Mouse (Mus musculus) small intestine, adult 2 months (tissue): ENCODE results near the gene Hnrnpu. TPM values are rescaled to one million over a fixed set of nuclear protein-coding genes. Genes with fewer than 3 reads are reported as not detected.

Source experiments
- H3K27ac ChIP-seq: fragments of 200-500 bp; 2 replicates; pipeline ENCODE4 v1.5.1; 2012; ENCODE audit warnings: low read depth, low read length, control low read depth, inconsistent platforms; ENCODE audit not compliant: insufficient read depth
- H3K27me3 ChIP-seq: fragments of 200-500 bp; 2 replicates; pipeline ENCODE4 v1.6.1; 2012; ENCODE audit warnings: mild to moderate bottlenecking, moderate library complexity, low read length, inconsistent platforms; ENCODE audit not compliant: control insufficient read depth, insufficient read depth
- H3K36me3 ChIP-seq: fragments of 200-500 bp; 2 replicates; pipeline ENCODE4 v1.6.1; 2012; ENCODE audit warnings: mild to moderate bottlenecking, low read length, control low read depth, inconsistent platforms; ENCODE audit not compliant: control insufficient read depth, insufficient read depth
- H3K4me1 ChIP-seq: fragments of 200-500 bp; 2 replicates; pipeline ENCODE4 v1.6.1; 2012; ENCODE audit warnings: low read length, inconsistent platforms, mixed read lengths; ENCODE audit not compliant: control insufficient read depth, insufficient read depth, insufficient read length
- H3K4me3 ChIP-seq: fragments of 200-500 bp; 2 replicates; pipeline ENCODE4 v1.5.1; 2012; ENCODE audit warnings: low read depth, mild to moderate bottlenecking, control low read depth, inconsistent platforms, low read length, moderate library complexity
- CTCF ChIP-seq: fragments of 200-500 bp; IDR thresholded peaks from 2 replicates; pipeline ENCODE4 v1.5.1; 2012; ENCODE audit warnings: low read depth, mild to moderate bottlenecking, control low read depth, inconsistent platforms, low read length, moderate library complexity, mixed read lengths; ENCODE audit not compliant: insufficient replicate concordance, insufficient read length; ENCODE audit errors: extremely low read depth
- POLR2A ChIP-seq: fragments of 200-500 bp; IDR thresholded peaks from 2 replicates; pipeline ENCODE4 v1.6.1; 2012; ENCODE audit warnings: low read depth, mild to moderate bottlenecking, control low read depth, inconsistent platforms, low read length, moderate library complexity
- WGBS: fragments of 180-500 bp; shearing (Covaris S2); methylation state at CpG from one replicate; pipeline ENCODE4 v1.1.7; 2018; 5-methylcytosine and 5-hydroxymethylcytosine counted together
- polyA plus RNA-seq: library from polyadenylated mRNA; depleted of rRNA; stranded (reverse); fragments of >200 nt; gene quantifications from 2 replicates; pipeline ENCODE4 v1.2.3, GENCODE M21; 2012

Hnrnpu gene
- polyA plus RNA-seq, 1 experiment: 34.2 TPM

- Histone ChIP-seq H3K36me3 (peaks cover 59% of the 10 kb centered on the region), H3K4me3 (no peak overlapping the region), H3K27me3 (no peaks in the 10 kb centered on the region), H3K4me1 (peaks cover 5% of the 10 kb centered on the region; the same call in 1 of the 2 replicates), H3K27ac (no peak overlapping the region)
- TF ChIP-seq POLR2A: no peak
- no peak for TF ChIP-seq CTCF
- WGBS: 75% methylated on average over 1 of the region's 1 CpGs
Measured at GRCm38 (mm10) chr1:178326950-178327349, 10.6 kb downstream of the Hnrnpu start.

DNA sequence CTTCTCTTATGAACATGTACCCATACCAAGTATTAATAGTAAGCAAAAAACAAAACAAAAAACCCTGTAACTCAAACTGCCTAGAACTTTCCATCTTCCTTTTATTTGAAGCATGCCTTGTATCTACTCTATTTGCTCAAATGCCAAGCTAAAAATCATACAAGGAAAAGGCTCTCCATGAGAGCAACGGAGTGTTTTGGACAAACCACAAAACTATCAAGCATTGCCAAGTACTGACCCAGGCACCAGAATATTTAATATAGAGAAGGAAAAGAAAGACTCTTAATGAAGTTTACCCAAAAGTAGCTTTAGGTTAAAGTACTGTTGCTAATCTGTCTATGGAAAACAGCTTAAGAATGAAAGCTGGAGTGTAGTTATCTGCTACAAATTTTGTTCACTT is 11.2 kb downstream of the Hnrnpu start:
- TF ChIP-seq CTCF (no peak), POLR2A (no peak)
- H3K4me1 ChIP-seq: peaks cover 5% of the 10 kb centered on the region; the same call in 1 of the 2 replicates
- H3K4me3 ChIP-seq: no peak overlapping the region
- no peaks in the 10 kb centered on the region for H3K27me3 ChIP-seq
- H3K36me3 ChIP-seq: peaks cover 59% of the 10 kb centered on the region
- WGBS: 61% methylated on average over 1 of the region's 1 CpGs
- no peak overlapping the region for H3K27ac ChIP-seq

GRCm38 (mm10) chr1:178324568-178324967 is 13.0 kb downstream of the Hnrnpu start:
- Histone ChIP-seq H3K4me3 (no peak overlapping the region), H3K4me1 (peaks cover 9% of the 10 kb centered on the region; the same call in 1 of the 2 replicates), H3K27ac (no peak overlapping the region), H3K27me3 (no peaks in the 10 kb centered on the region), H3K36me3 (peaks cover 54% of the 10 kb centered on the region)
- TF ChIP-seq CTCF (no peak), POLR2A (no peak)
- 85% methylated on average over 1 of the region's 1 CpGs for WGBS

- Histone ChIP-seq H3K27ac (no peak overlapping the region), H3K27me3 (no peaks in the 10 kb centered on the region), H3K4me1 (peaks cover 9% of the 10 kb centered on the region; the same call in 1 of the 2 replicates), H3K36me3 (peaks cover 49% of the 10 kb centered on the region), H3K4me3 (no peak overlapping the region)
- WGBS: 72% methylated on average over 1 of the region's 1 CpGs
- TF ChIP-seq CTCF: no peak
- TF ChIP-seq POLR2A: no peak
Measured at GRCm38 (mm10) chr1:178323235-178323634, 14.4 kb downstream of the Hnrnpu start.

- Histone ChIP-seq H3K4me1 (peaks cover 9% of the 10 kb centered on the region; the same call in 1 of the 2 replicates), H3K27ac (no peak overlapping the region), H3K36me3 (peaks cover 41% of the 10 kb centered on the region), H3K27me3 (no peaks in the 10 kb centered on the region), H3K4me3 (no peak overlapping the region)
- WGBS: 49% methylated on average over 4 of the region's 4 CpGs
- TF ChIP-seq POLR2A (no peak), CTCF (no peak)
Measured at GRCm38 (mm10) chr1:178321730-178322357, 15.8 kb downstream of the Hnrnpu start.

DNA sequence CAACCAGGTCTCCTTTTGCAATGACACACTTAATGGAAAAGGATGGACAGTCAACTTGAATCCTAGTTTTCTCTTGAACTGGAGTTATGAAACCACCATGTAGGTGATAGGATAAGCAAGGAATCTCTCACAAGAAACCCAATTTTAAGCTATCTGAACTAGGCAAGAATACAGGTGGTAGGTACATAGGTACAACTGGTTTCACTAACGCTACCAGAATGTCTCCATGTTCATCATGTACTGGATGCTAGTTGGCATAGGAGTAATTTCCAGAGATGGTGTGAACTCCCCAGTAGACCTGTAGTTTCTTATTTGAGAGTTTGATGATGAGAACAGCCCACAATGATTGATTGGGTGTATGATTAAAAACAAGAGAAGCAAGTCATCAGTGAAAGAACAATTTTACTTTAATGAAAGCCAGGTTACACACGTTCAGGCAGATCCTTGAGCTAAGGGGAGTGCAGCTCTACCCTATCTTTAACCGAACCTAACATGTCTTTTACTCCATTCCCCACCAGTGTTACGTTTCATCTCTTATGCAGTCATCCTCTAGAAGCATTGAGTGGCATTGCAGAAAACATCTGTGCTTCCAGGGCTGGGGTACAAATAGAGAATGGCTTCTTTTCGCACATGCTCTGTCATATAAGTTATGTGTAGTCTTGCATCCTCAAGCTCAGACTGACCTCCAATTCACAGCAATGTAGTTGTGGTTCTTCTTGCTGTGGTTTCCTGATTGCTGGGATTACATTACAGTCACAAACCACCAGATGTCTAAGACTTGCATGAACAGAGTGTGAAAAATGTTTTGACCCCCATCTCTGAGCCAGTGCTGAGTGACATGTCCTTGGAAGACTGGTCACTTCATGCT is 16.6 kb downstream of the Hnrnpu start:
- WGBS: 16% methylated on average over 5 of the region's 5 CpGs
- Histone ChIP-seq H3K4me3 (no peak overlapping the region), H3K36me3 (peaks cover 37% of the 10 kb centered on the region)

GRCm38 (mm10) chr1:178320038-178320722 is 17.4 kb downstream of the Hnrnpu start:
- Histone ChIP-seq H3K27me3 (no peaks in the 10 kb centered on the region), H3K27ac (peak overlapping the region; percentile 100), H3K4me1 (peaks cover 13% of the 10 kb centered on the region), H3K4me3 (no peak overlapping the region), H3K36me3 (peaks cover 35% of the 10 kb centered on the region)
- 7% methylated on average over 8 of the region's 8 CpGs for WGBS
- no peak for TF ChIP-seq POLR2A
- TF ChIP-seq CTCF: no peak

More for the DNA sequence above, 16.6 kb downstream of the Hnrnpu start:
- peaks cover 12% of the 10 kb centered on the region; the same call in 1 of the 2 replicates for H3K4me1 ChIP-seq
- TF ChIP-seq POLR2A (no peak), CTCF (no peak)
- no peaks in the 10 kb centered on the region for H3K27me3 ChIP-seq
- H3K27ac ChIP-seq: peak overlapping the region; percentile 100; the same call in 1 of the 2 replicates
